Mouse (Mus musculus) liver, embryonic 12.5 days (tissue): Measurements from ENCODE around the gene Glb1. TPM values are rescaled to one million over a fixed set of nuclear protein-coding genes. Genes with fewer than 3 reads are reported as not detected.

ENCODE experiments used
- ATAC-seq: fragments of 200-750 bp; cut with Nextera tagmentation; 2 replicates; pipeline ENCODE4 v1.8.0; 2017; ENCODE audit warnings: moderate number of reproducible peaks, mild to moderate bottlenecking, moderate library complexity
- H3K27ac ChIP-seq: fragments of 300-500 bp; sonication (generic); 2 replicates; pipeline ENCODE4 v1.5.1; 2016; ENCODE audit warnings: mild to moderate bottlenecking
- H3K27me3 ChIP-seq: fragments of 300-500 bp; sonication (generic); replicated peaks from 2 replicates; pipeline ENCODE4 v1.6.1; 2016; ENCODE audit warnings: mild to moderate bottlenecking, moderate library complexity
- H3K36me3 ChIP-seq: fragments of 300-500 bp; sonication (generic); 2 replicates; pipeline ENCODE4 v1.6.1; 2016; ENCODE audit warnings: mild to moderate bottlenecking, moderate library complexity
- H3K4me1 ChIP-seq: fragments of 300-500 bp; sonication (generic); 2 replicates; pipeline ENCODE4 v1.6.1; 2016
- H3K4me2 ChIP-seq: fragments of 300-500 bp; sonication (generic); 2 replicates; pipeline ENCODE4 v1.6.1; 2016; ENCODE audit warnings: mild to moderate bottlenecking, moderate library complexity
- H3K4me3 ChIP-seq: fragments of 300-500 bp; sonication (generic); 2 replicates; pipeline ENCODE4 v1.5.1; 2016; ENCODE audit warnings: mild to moderate bottlenecking, moderate library complexity
- H3K9ac ChIP-seq: fragments of 300-500 bp; sonication (generic); 2 replicates; pipeline ENCODE4 v1.6.1; 2016; ENCODE audit warnings: mild to moderate bottlenecking, moderate library complexity
- H3K9me3 ChIP-seq: fragments of 300-500 bp; sonication (generic); replicated peaks from 2 replicates; pipeline ENCODE4 v1.6.1; 2016; ENCODE audit warnings: mild to moderate bottlenecking, moderate library complexity
- WGBS: fragments of 180-500 bp; shearing (Covaris S2); methylation state at CpG from one replicate; pipeline ENCODE4 v1.1.7; 2016; ENCODE audit not compliant: insufficient replicate concordance; 5-methylcytosine and 5-hydroxymethylcytosine counted together
- polyA plus RNA-seq: library from polyadenylated mRNA; unstranded; fragments of >200 nt; fragmentation: Nextera tagmentation; extraction: Ambion mirVana; gene quantifications from 2 replicates; pipeline ENCODE4 v1.2.1, GENCODE M21; 2016

Glb1 gene
- polyA plus RNA-seq, 1 experiment from 2014 or later = 17.7 TPM

GRCm38 (mm10) chr9:114421797-114422196 lies 20.9 kb downstream of the Glb1 start:
- H3K9ac ChIP-seq = no peak overlapping the region
- no peak overlapping the region for H3K4me2 ChIP-seq
- H3K27ac ChIP-seq = no peak overlapping the region
- peaks cover 9% of the 10 kb centered on the region; the same call in 1 of the 2 replicates for H3K4me1 ChIP-seq
- no peak for ATAC-seq
- WGBS = 78% methylated on average over 7 of the region's 7 CpGs
- peaks cover 29% of the 10 kb centered on the region for H3K36me3 ChIP-seq
- peaks cover 10% of the 10 kb centered on the region for H3K9me3 ChIP-seq
- no peaks in the 10 kb centered on the region for H3K27me3 ChIP-seq
- H3K4me3 ChIP-seq = no peak overlapping the region

GRCm38 (mm10) chr9:114425576-114425975 lies 24.7 kb downstream of the Glb1 start:
- no peak for ATAC-seq
- H3K4me1 ChIP-seq = peaks cover 9% of the 10 kb centered on the region

GRCm38 (mm10) chr9:114426201-114426600 lies 25.3 kb downstream of the Glb1 start:
- H3K27me3 ChIP-seq = no peaks in the 10 kb centered on the region
- H3K9ac ChIP-seq = no peak overlapping the region
- H3K27ac ChIP-seq = no peak overlapping the region
- H3K4me2 ChIP-seq = no peak overlapping the region
- peaks cover 9% of the 10 kb centered on the region for H3K4me1 ChIP-seq
- WGBS = 71% methylated on average over 5 of the region's 5 CpGs
- H3K4me3 ChIP-seq = no peak overlapping the region
- H3K9me3 ChIP-seq = peaks cover 10% of the 10 kb centered on the region
- ATAC-seq = no peak
- peaks cover 27% of the 10 kb centered on the region for H3K36me3 ChIP-seq

More at GRCm38 (mm10) chr9:114425576-114425975, 24.7 kb downstream of the Glb1 start:
- Histone ChIP-seq H3K27me3 (no peaks in the 10 kb centered on the region), H3K9me3 (peaks cover 10% of the 10 kb centered on the region), H3K36me3 (peaks cover 29% of the 10 kb centered on the region), H3K4me3 (no peak overlapping the region), H3K9ac (no peak overlapping the region), H3K27ac (no peak overlapping the region), H3K4me2 (no peak overlapping the region)
- WGBS = 83% methylated on average over 5 of the region's 5 CpGs

GRCm38 (mm10) chr9:114427425-114427824 lies 26.5 kb downstream of the Glb1 start:
- Histone ChIP-seq H3K4me1 (peaks cover 9% of the 10 kb centered on the region), H3K9ac (no peak overlapping the region), H3K27me3 (no peaks in the 10 kb centered on the region), H3K36me3 (peaks cover 26% of the 10 kb centered on the region), H3K27ac (no peak overlapping the region), H3K9me3 (peaks cover 10% of the 10 kb centered on the region), H3K4me3 (no peak overlapping the region), H3K4me2 (no peak overlapping the region)
- ATAC-seq = no peak
- WGBS = 78% methylated on average over 8 of the region's 8 CpGs

- Histone ChIP-seq H3K36me3 (peaks cover 26% of the 10 kb centered on the region), H3K4me2 (no peak overlapping the region), H3K27me3 (no peaks in the 10 kb centered on the region), H3K27ac (no peak overlapping the region), H3K9me3 (peaks cover 10% of the 10 kb centered on the region), H3K9ac (no peak overlapping the region), H3K4me1 (peaks cover 9% of the 10 kb centered on the region), H3K4me3 (no peak overlapping the region)
- 55% methylated on average over 12 of the region's 12 CpGs for WGBS
- peak; percentile 50 for ATAC-seq
Measured at GRCm38 (mm10) chr9:114428103-114428834, 27.4 kb downstream of the Glb1 start.

- whole genome bisulfite sequencing = 66% methylated on average over 2 of the region's 2 CpGs
- H3K36me3 ChIP-seq = peaks cover 12% of the 10 kb centered on the region
Measured at GRCm38 (mm10) chr9:114435668-114436067, 34.8 kb downstream of the Glb1 start.

GRCm38 (mm10) chr9:114440548-114440947 lies 39.7 kb downstream of the Glb1 start:
- Histone ChIP-seq H3K4me1 (0 out of 2 replicates have a peak, but pooled peaks cover 1% of the 10 kb centered on the region), H3K36me3 (peaks cover 13% of the 10 kb centered on the region), H3K4me3 (no peak overlapping the region), H3K27ac (no peak overlapping the region), H3K9ac (no peak overlapping the region), H3K4me2 (no peak overlapping the region), H3K9me3 (no peaks in the 10 kb centered on the region), H3K27me3 (no peaks in the 10 kb centered on the region)
- WGBS = 64% methylated on average over 10 of the region's 10 CpGs
- no peak for ATAC-seq

More at GRCm38 (mm10) chr9:114435668-114436067, 34.8 kb downstream of the Glb1 start:
- no peaks in the 10 kb centered on the region for H3K27me3 ChIP-seq
- H3K4me2 ChIP-seq = no peak overlapping the region
- H3K9ac ChIP-seq = no peak overlapping the region
- ATAC-seq = no peak
- H3K27ac ChIP-seq = no peak overlapping the region
- 0 out of 2 replicates have a peak, but pooled peaks cover 7% of the 10 kb centered on the region for H3K4me1 ChIP-seq
- H3K4me3 ChIP-seq = no peak overlapping the region
- H3K9me3 ChIP-seq = no peaks in the 10 kb centered on the region

- Histone ChIP-seq H3K4me2 (no peak overlapping the region), H3K4me3 (no peak overlapping the region), H3K27me3 (no peaks in the 10 kb centered on the region), H3K4me1 (no peaks in the 10 kb centered on the region), H3K36me3 (peaks cover 8% of the 10 kb centered on the region; the same call in 1 of the 2 replicates), H3K9ac (no peak overlapping the region), H3K9me3 (no peaks in the 10 kb centered on the region), H3K27ac (no peak overlapping the region)
- WGBS = 76% methylated on average over 9 of the region's 9 CpGs
- ATAC-seq = no peak
Measured at GRCm38 (mm10) chr9:114442225-114442624, 41.3 kb downstream of the Glb1 start.

GRCm38 (mm10) chr9:114442893-114443292 lies 42.0 kb downstream of the Glb1 start:
- WGBS = 84% methylated on average over 9 of the region's 9 CpGs
- no peaks in the 10 kb centered on the region for H3K9me3 ChIP-seq
- no peaks in the 10 kb centered on the region for H3K4me1 ChIP-seq
- H3K4me2 ChIP-seq = no peak overlapping the region
- no peak overlapping the region for H3K9ac ChIP-seq
- ATAC-seq = no peak
- H3K36me3 ChIP-seq = 0 out of 2 replicates have a peak, but pooled peaks cover 4% of the 10 kb centered on the region
- H3K4me3 ChIP-seq = no peak overlapping the region
- H3K27me3 ChIP-seq = no peaks in the 10 kb centered on the region
- H3K27ac ChIP-seq = no peak overlapping the region

- Histone ChIP-seq H3K4me1 (peaks cover 2% of the 10 kb centered on the region; the same call in 1 of the 2 replicates), H3K9ac (no peak overlapping the region), H3K27me3 (no peaks in the 10 kb centered on the region), H3K9me3 (no peaks in the 10 kb centered on the region), H3K36me3 (0 out of 2 replicates have a peak, but pooled peaks cover 4% of the 10 kb centered on the region), H3K27ac (no peak overlapping the region), H3K4me3 (no peak overlapping the region), H3K4me2 (no peak overlapping the region)
- WGBS = 81% methylated on average over 8 of the region's 8 CpGs
- ATAC-seq = no peak
Measured at GRCm38 (mm10) chr9:114443351-114443750, 42.5 kb downstream of the Glb1 start.

- H3K4me3 ChIP-seq = no peak overlapping the region
- 83% methylated on average over 8 of the region's 8 CpGs for WGBS
- H3K4me2 ChIP-seq = no peak overlapping the region
- H3K36me3 ChIP-seq = 0 out of 2 replicates have a peak, but pooled peaks cover 4% of the 10 kb centered on the region
- peaks cover 14% of the 10 kb centered on the region for H3K4me1 ChIP-seq
- no peak overlapping the region for H3K9ac ChIP-seq
- H3K27me3 ChIP-seq = no peaks in the 10 kb centered on the region
- no peaks in the 10 kb centered on the region for H3K9me3 ChIP-seq
- no peak overlapping the region for H3K27ac ChIP-seq
- no peak for ATAC-seq
Measured at GRCm38 (mm10) chr9:114446887-114447286, 46.0 kb downstream of the Glb1 start.

- ATAC-seq = peak; percentile 77
- Histone ChIP-seq H3K4me2 (peak overlapping the region; percentile 31; the same call in 1 of the 2 replicates), H3K9ac (no peak overlapping the region), H3K9me3 (no peaks in the 10 kb centered on the region), H3K4me3 (no peak overlapping the region), H3K27me3 (no peaks in the 10 kb centered on the region), H3K27ac (0 out of 2 replicates have a peak overlapping the region, but pooled peaks have one; percentile 46), H3K36me3 (no peaks in the 10 kb centered on the region), H3K4me1 (peaks cover 14% of the 10 kb centered on the region)
- 58% methylated on average over 5 of the region's 5 CpGs for WGBS
Measured at GRCm38 (mm10) chr9:114448700-114449099, 47.8 kb downstream of the Glb1 start.
